Mouse (Mus musculus) liver, embryonic 14.5 days (tissue): ENCODE data around the gene Sbno1.

Experiments
- CTCF ChIP-seq: IDR thresholded peaks from 2 replicates; pipeline ENCODE4 v1.5.1; 2016; ENCODE audit warnings: antibody characterized with exemption, low read depth, control low read depth
- EP300 ChIP-seq: IDR thresholded peaks from 2 replicates; pipeline ENCODE4 v1.6.1; 2016; ENCODE audit warnings: antibody characterized with exemption, low read depth

DNA sequence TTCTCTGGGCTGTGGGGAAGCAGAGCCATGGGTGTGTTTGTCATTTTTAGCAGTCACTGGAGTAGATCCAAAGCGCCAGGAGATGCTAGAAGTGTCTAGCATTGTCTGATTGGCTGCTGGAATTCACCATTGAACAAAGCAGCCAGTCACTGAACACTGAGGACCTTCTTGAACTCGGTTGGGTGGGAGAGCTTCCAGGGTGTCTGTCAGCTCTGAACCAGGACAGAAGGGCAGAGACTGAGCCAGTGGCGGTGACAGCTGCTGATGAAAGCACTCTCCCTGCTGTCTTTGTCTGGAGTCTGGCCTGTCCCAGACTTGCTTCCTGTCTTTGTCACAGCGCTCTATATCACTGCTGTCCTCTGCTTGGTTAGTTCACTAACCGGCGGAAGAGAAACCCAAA is 91.4 kb downstream of the Sbno1 start:
- no peak for TF ChIP-seq CTCF
- TF ChIP-seq EP300: no peak
